Mouse (Mus musculus) cortical plate, adult 2 months (tissue): ENCODE measurements around the gene Rps11.

ENCODE experiments used
- CTCF ChIP-seq: fragments of 200-500 bp; IDR thresholded peaks from 2 replicates; pipeline ENCODE4 v1.5.1; 2011; ENCODE audit warnings: mild to moderate bottlenecking, control low read depth, low read length; ENCODE audit not compliant: insufficient read depth; ENCODE audit errors: extremely low read depth
- POLR2A ChIP-seq: fragments of 200-500 bp; IDR thresholded peaks from 2 replicates; pipeline ENCODE4 v1.6.1; 2011; ENCODE audit warnings: mild to moderate bottlenecking, low read length, control low read depth; ENCODE audit not compliant: insufficient read depth; ENCODE audit errors: extremely low read depth

DNA sequence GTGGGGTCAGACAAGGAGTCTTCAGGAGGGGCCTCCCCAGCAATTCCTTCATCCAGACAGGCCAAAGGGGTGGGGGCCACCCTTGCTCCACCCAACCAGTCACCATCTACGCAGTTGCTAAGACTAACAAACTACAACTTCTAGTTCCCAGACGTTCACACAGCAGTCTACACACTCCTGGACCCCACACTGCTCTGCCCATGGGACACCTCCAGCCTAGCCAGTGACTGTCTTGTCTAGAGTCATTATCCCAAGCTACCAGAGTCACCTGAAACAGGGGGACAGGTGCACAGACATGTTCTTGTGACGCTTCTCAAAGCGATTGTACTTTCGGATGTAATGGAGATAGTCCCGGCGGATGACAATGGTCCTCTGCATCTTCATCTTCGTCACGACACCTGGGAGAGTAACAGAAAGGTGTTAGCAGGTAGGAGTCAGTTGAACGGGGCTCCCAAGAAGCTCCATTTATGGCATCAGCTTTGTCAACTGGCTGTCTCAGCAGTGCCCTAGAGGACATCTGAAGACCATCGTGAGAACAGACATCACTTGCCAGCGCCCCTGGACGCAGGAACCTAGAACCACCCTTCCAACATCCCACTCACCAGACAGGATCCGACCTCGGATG lies 1.6 kb downstream of the Rps11 start:
- TF ChIP-seq POLR2A (no peak), CTCF (no peak)
